Mouse (Mus musculus) retina, postnatal 7 days (tissue): ENCODE measurements at regions not wholly inside any gene's neighbourhood (a gene's known extent, or its start where the extent isn't known, plus 50 kb on each side); places are given as distances from the start of the nearest gene placed in this dataset.

Source experiments
- DNase-seq: peaks from one replicate; pipeline ENCODE4 v3.0.0-alpha.2; 2012; ENCODE audit warnings: low read depth, low spot score

DNA sequence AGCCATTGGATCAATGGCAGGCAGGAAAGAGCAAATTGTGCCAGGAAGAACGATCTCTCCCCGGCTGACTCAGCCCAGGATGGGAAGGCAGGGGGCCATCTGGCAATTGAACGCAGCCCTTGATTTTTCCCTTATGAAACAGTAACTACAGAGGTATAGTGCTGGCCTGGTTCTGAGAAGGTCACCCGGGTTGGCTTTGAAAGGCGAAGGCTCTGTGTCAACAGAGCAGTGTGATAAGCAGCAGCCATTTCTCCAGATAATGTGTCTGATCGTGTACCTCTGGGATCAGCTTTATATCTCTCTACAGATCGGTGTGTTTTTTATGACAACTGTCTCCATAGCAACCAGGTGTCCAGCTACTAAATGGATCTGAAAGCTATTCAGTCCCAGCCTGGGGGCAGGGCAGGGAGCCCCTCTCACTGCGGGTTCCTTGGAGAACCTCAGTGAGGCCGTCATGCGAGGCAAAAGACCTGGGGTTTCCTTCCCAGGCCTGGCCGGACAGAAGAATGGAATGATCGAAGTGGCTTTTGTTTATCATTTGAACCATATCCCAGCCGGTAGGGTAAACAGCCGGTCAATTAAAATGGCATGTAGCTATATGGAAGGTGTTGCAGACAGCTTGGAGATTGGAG lies 67.8 kb upstream of the Irf2bp2 start:
- no peak for DNase-seq

DNA sequence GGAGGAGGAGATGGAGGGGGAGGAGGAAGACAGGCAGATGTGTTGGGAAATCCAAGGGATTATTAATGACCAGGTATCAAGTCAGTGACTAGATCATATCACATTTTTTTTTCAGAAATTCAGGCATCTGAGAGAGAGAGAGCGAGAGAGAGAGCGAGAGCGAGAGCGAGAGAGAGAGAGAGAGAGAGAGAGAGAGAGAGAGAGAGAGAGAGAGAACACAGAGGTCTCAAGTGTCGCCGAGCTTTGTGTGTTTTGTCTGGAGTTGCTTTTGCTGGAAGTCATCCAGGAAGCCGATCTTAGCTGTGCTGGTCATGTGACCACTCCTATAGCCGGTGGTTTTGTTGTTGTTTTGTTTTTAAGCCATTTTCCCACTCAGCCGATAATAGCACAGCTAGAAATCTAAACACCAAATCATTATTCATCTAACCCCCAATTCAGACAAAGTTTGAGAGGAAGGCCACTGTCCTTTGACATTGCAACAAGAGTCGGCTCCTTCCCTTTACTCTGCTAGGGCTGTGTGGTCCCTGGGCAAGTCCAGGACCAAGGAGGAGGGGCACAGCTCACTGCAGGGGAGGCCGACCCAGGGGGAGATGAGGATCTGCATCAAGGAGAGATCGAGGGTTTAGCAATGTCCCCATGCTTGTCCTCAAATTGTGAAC lies 67.0 kb upstream of the Irf2bp2 start:
- DNase-seq = no peak

DNA sequence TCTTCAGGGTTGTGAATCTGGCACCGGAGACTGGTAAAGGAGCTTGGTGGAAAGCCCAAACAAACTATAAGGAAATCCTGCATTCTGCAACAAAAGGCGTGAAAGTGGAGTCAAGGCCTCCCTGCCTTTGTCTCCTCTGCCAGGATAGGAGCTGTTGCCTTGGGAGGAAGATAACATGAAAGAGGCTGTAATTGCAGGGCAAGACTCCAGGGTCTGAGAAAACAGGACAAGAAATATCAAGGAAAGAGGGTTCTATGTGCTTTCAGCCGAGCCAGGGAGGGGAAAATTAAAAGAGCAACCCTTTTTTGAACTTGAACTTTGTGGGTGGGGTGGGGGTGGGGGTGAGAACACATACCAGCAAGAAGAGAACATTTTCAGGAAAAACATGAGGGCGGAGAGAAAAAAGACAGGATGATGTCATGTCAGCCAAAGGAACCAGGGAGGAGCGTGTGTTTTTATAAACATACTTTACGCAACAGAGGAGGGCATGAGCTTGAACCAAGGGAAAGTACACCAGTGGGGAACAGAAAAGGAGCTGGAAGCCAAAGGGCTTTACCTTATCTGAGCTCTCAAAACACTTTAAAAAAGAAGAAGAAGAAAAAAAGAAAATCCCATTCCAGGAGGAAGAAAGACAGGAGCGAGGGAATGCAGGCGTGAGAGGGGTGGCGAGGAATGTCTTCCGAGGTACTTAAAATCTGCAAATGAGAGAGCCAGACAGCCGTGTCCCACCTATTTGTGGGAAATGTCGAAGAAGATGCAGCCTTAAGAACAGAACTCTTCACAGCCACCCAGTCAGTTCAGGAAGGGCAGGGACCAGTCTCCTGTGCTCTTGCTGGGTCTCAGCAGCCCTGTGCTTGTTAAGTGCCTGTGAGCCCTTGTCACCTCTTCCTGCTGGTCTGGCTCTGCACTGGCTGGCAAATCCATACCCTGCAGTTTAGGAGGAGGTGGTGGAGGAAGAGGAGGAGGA lies 66.2 kb upstream of the Irf2bp2 start:
- DNase-seq = no peak

DNA sequence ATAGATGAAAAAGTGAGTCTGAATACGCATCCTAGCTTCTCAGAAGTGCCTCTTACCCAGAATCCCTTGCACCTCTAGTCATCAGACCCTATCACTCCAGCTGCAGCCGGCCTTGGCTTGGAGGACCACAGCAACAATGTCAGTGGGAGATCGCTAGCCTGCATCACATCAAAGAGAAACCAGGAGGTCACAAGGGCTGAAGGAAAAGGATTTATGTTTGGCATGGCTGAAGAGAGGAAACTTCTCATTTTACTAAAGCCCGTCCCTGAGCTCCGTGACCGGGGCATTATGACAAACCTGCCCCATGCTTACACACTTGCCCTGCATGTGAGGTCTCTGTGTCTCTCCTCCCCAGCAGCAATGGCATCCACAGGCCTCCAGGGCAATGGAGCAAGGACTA lies 63.8 kb upstream of the Irf2bp2 start:
- no peak for DNase-seq

DNA sequence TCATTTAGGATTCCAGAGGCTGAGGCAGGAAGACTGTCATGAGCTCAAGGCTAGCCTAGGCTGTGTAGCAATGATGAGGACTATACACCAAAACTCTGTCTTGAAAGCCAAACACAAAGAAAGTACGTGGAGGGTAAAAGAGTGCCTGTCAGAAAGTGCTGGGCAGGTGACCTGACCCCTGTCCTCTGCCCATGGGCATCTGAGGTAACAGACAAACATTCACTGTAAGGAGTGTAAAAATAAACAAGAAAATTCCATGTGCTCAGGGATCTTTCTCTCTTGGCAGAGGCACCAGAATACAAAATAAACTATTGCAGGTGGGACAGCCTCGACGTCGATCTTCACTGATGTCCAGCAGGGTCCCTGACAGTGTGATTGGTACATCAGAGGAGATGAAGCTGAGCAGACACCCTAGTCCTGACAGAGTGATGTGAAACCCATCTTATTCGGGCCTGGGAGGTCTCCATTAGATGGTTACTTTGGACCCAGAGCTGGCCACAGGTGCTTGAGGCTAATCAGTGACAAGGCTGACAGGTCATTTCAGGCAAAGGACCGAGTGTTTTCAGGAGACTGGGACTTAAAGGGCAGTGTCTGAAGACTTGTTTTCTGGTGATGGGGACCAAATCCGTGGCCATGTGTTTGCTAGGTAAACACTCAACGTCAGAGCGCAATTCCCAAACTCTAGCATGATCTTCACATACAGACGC lies 62.9 kb upstream of the Irf2bp2 start:
- no peak for DNase-seq

DNA sequence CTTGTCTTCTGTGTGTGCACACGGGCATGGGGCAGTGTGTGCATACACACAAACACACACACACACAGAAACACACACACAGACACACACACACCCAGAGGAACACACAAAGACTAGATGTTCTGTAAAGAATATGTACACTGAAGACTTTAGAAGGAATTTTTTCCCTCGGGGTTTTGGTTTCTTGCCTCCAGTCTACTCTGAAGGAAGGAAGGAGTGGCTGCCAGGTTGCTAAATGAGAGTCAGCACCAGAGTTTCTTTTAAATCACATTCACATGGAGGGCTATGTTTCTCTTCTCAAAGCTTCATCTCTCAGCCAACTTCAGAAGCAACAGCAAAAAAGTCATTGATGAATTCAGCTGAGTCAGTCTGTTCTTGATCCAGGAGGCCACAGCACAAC lies 61.8 kb upstream of the Irf2bp2 start:
- DNase-seq = no peak

DNA sequence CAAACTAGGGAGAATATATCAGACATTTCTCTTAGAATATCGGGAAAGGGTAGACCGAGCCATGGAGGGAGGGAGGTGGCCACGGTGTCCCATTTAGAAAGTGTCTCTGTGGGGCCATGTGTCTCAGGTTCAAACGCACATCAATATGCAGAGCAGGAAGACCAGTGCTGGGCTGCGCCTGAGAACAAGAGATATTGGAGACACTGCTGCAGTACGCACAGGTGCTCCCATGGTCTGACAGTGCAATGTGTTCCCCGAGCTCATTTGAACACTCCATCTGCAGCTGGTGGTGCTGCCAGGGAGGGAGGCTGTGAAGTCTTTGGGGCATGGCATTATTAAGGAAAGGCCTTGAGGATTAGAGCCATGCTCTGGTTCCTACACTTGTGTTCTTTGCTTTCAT lies 60.6 kb upstream of the Irf2bp2 start:
- no peak for DNase-seq

DNA sequence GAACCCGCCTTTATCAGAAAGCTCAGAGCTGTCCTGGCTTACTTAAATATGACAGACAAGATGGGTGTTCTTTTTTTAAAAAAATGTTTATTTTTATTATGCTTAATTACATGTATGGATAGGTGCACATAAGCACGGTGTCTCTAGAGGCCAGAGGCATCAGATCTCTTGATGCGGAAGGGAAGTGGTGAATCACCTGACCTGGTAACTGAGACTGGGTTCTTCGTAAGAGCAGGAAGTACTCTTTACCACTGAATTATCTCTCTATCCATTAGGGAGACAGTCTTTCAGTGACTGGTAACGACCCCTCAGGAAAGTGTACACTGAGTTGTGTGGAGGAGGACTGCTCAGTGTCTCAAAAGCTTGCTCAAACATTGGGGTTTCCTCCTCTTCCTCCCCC lies 58.4 kb upstream of the Irf2bp2 start:
- no peak for DNase-seq

DNA sequence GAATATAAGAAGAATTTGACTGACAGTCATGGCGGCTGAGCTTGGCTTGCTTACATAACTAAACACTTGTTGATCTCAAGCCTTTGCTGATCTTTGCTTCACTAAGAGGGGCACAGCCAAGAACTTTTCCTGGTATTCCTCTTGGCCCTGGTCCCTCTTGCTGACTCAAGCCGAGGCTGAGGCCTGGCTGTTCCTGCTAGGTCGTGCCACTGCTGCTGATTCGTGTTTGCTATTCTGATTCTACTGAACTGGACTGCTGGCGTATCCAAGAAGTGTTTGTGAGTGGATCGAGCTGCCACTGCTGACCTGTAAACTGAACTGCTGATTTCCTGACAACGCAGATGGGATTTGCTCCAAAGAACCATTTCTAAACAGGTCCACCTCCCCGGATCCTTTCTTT lies 57.2 kb upstream of the Irf2bp2 start:
- no peak for DNase-seq

DNA sequence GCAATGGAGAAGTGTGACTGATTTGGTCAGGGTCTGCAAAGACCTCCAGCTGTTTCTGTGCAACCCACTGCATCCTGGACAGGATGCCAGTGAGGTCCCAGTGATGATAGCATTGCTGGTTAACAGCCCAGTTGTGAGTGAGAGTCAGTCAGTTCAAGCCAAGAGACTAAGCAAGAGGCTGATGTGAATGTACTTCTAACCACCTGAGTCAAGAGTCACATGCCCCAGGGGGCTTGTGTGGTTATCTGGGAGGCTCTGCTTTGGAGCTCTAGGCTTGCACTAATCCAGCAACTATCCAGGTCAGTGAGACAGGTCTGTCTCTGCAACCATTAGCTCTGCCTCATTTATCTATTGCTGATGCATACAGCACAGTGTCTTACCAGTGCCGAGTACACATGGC lies 55.5 kb upstream of the Irf2bp2 start:
- DNase-seq = no peak

DNA sequence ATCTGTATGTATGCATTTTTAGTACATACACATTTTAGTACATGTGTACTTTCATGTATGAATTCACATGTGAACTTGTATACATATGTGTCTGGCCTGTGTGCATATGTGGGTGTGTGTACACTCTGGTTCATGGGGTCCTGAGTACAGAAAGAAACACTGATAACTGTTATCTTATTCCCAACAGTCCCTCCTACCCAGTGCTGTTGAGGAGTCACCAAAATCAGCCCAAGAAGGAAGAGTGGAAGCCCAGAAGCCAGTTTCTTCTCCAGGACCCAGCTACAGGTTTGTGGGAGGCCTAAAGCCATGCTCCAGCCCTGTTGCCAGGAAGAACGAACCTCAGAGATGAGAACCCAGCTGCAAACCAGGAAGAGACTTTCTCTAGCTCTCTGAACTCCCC lies 53.6 kb upstream of the Irf2bp2 start:
- DNase-seq = no peak

DNA sequence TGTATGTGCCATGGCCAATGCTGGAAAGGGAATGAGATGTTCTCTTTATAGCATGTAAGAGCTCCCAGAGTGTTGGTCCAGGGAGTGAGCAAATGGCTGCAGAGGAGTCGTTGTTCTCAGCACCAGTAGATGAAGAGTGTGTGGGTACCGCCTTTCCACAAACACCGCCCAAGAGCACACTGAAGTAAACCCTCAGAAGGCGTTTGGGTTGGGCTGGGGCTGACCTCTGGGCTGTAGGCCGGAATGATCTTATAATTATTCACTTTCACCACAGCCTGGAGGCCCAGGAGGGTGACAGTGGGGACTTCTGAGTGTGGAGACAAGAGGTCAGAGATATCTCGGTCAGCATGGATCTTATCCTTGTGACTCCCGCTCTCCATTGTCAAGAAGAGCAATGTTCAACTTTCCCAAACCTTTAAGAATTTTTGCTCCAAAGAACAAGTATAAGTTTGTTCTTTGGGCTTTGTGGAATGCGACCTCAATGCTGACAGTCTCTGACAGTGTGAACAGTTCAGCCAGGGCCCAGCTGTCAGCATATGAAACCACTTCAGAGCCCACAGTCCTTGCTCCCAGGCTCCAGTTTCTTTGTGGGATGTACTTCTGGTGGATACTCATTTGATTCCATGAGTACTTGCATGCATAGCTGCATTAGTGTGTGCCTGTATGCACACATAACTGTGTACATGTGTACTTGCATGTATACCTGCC lies 53.0 kb upstream of the Irf2bp2 start:
- no peak for DNase-seq

DNA sequence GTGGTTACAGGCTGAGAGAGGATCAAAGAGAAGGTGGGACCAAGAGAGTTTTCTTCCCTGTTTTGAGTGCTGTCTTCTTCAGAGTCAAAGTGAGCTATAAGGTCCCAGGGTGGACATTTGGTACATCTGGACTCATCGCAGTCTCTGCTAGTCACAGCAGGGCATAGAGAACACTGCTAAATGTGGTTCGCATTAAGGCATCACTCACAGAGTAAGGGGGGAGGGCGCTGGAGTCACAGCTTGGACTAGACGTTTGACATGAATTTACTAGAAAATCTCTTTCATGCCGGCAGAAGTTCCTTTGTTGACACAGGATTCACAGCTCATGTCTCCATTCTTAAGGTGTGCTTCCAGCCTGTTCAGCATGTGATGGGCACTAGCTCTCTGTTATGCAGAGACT lies 50.4 kb upstream of the Irf2bp2 start:
- no peak for DNase-seq
